Mouse (Mus musculus) right cerebral cortex, postnatal 36 days (tissue): ENCODE measurements at regions not wholly inside any gene's neighbourhood (a gene's known extent, or its start where the extent isn't known, plus 50 kb on each side); places are given as distances from the start of the nearest gene placed in this dataset.

Experiments
- DNase-seq, 2 experiments: peaks; one replicate each; pipeline ENCODE4 v3.0.0; 2022; ENCODE audit warnings: low spot score in 2 of 2, mixed read lengths in 1 of 2

- no peak for DNase-seq
Measured at GRCm38 (mm10) chr9:113421645-113422044, 286.4 kb downstream of the Pdcd6ip start.

- no peak for DNase-seq
Measured at GRCm38 (mm10) chr9:113421121-113421520, 286.9 kb downstream of the Pdcd6ip start.

GRCm38 (mm10) chr9:113419801-113420200, 288.3 kb downstream of the Pdcd6ip start:
- no peak for DNase-seq

DNA sequence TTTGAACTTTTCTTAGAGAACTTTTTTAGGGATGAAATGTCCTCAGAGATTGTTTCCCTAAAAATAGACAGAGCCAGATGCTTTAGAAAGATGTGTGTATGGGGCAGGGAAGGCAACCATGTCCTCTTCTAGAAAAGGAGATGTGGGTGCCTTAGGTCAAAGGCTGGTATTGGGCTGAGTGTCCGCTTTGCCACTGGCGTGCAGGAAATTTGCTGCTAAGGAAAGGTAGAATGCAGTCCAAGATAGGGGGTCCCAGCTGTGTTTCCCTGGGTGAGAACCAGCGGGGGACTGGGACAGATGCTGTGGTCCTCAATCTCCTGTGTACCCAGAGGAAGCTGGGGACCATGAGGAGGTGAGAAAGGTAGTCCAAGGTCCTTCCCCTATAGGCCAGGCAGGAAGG, 291.0 kb downstream of the Pdcd6ip start:
- no peak for DNase-seq

- no peak for DNase-seq
Measured at GRCm38 (mm10) chr9:113415511-113415931, 292.5 kb downstream of the Pdcd6ip start.

GRCm38 (mm10) chr9:113414690-113415089, 293.4 kb downstream of the Pdcd6ip start:
- DNase-seq, result no peak

- no peak for DNase-seq
Measured at GRCm38 (mm10) chr9:113413851-113414250, 294.2 kb downstream of the Pdcd6ip start.

DNA sequence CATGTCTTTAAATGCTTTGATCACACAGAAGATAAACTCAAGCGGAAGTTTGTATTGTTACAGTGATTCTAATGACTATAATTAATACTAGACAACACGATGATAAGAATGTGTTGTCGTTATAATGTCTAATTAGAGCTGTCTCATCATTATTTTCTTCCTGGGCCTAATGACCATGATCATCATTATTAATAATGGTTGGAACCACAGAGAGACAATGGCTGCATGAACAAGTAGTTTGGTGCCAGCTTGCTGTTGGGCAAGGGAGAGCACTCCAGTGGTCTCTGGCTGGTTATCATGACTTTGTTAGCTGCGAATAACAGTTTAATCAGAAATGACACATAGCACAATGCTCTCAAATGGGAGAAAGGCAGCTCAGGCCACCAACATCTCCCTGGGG, 296.4 kb downstream of the Pdcd6ip start:
- no peak for DNase-seq

DNA sequence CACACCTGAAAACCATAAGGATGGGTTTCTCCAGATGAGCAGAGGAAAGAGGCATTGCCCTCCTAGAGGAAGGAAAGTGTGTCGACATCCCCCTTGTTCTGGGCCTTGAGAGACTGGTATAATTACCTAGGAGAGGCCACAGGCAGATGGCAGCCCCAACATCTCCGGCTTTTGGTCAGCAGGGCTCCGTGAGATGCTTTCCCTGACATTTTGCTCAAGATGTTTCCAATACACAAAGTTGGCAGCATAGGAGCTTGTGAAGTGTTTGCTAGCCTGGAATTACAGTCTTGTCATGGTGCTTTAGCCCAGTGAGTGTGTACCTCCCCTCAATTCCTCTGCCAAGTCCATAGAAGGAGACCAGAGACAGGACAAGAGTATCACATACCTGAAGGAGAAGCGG, 299.5 kb downstream of the Pdcd6ip start:
- DNase-seq, result no peak

GRCm38 (mm10) chr9:113394320-113394719, 313.7 kb downstream of the Pdcd6ip start:
- no peak for DNase-seq

DNA sequence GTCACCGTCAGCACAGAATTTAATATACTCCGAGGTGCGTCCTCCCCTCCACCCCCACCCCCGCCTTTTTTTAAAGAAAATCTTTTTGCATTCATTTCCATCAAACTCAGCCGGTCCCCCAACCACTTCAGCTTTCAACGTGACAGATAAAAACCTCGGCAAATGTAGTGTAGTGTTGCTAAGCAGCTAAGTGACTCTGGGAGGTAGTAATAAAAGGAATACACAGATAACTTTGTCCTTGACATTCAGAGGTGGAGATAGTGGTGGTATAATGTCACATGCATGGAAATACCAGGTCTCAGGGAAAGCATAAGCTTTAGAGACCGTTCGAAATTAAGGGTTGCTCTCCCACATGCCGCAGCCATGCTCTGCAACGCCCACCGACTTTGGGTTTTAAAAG, 320.7 kb downstream of the Pdcd6ip start:
- DNase-seq, result no peak

DNA sequence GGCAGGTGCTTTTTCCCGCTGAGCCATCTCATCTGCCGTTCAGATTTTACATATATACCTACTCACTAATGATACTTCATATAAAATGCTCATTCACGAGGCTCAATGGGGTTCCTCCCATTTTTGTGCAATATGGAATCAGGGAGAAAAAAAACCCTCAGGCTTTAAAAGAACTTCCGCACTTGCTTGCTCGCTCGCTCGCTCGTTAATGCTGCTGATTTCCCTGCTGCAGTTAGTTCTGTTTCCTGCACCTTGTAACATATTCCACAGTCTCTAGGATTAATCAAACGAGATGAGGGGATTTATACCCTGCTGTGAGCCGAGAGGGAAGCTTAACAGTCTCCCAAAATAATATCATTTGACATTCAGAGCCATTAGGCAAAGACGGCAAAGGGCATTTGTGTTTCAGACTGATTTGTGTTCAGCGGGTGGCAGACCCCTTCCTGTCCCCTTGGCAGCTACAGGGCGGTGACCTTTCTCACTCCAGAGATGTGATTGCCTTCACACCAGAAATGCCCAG, 326.4 kb downstream of the Pdcd6ip start:
- no peak for DNase-seq

GRCm38 (mm10) chr9:113380408-113381129, 327.5 kb downstream of the Pdcd6ip start:
- no peak for DNase-seq

DNA sequence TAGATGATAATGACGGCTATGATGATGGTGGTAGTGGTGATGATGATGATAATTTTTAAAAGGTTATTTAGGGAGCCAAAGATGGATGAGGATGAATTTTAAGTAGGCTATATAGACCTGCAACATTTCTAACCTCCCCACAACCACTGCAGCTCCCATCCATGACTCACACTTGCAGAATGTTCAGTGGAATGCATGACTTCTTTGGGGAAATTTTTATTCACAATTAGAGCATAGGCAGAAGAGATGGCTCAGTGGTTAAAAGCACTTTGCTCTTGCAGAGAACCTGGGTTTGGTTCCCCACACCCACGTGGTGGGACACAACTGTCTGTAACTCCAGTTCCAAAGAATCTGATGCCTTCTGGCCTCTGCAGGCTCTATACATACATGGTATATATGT, 329.5 kb downstream of the Pdcd6ip start:
- DNase-seq, result no peak

- peak in 1 of 2 experiments; percentile 53 for DNase-seq
Measured at GRCm38 (mm10) chr9:113371718-113372306, 336.2 kb downstream of the Pdcd6ip start.

DNA sequence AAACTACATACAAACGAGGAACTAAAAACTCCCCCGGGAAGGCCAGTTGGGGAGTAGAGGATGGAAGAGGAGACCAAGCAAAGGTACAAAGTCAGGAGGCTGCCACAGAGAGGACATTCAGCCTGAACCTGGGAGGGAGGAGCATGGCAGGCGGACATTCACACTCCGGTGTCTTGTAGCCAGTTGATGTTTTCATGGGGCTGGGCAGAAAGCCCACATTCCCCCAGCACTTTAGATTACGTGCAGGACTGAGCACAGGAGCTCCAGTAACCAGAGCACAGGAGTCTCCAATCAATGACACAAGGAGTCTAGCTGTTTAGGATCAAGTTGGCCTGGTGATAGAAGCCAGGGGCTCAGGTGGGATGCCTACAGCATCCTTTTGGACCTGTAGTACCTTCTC, 360.1 kb downstream of the Pdcd6ip start:
- DNase-seq, result no peak

- peak; percentile 49 to 60 for DNase-seq
Measured at GRCm38 (mm10) chr9:113346531-113346930, 361.5 kb downstream of the Pdcd6ip start.

DNA sequence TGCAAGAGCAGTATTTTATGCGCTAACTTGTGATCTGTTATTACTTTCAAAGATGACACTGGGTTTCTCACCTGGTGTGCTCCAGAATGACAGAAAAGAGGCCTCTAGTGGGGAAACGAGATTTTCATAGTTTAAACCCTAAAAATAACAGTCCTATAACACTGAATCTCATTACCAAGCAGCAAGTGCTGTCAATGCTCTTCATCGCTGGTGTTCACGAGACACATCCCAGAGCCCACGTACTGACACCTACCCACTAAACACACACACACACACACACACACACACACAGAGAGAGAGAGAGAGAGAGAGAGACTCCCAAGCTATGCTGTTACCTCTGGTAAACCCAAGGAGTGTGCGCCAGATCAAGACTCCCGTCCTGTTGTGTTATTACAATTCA, 365.9 kb downstream of the Pdcd6ip start:
- peak; percentile 49 to 78 for DNase-seq

- peak; percentile 24 to 52 for DNase-seq
Measured at GRCm38 (mm10) chr9:113340838-113341237, 367.2 kb downstream of the Pdcd6ip start.

DNA sequence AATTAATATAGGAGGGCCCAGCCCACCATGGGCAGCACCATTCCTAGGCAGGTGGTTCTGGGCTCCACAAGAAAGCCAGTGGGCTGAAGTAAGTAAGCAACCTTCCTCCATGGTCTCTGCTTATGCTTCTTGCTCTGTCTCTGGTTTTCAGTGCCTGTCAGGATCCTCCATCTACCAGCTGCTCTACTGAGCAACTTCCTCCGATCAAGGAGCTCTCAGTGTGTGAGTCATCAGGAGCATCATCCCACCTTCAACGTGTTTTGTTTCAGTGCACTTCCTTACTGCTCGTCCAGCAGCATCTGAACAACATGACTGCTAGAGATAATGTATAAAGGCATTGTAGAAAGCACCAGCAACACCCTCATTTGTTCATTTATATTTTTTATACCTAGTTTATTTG, 368.0 kb downstream of the Pdcd6ip start:
- no peak for DNase-seq

GRCm38 (mm10) chr9:113324489-113324888, 383.6 kb downstream of the Pdcd6ip start:
- DNase-seq, result no peak

- no peak for DNase-seq
Measured at GRCm38 (mm10) chr9:113309707-113310574, 398.1 kb downstream of the Pdcd6ip start.
